Mouse (Mus musculus) cerebellum, adult 2 months (tissue): ENCODE measurements at regions not wholly inside any gene's neighbourhood (a gene's known extent, or its start where the extent isn't known, plus 50 kb on each side); places are given as distances from the start of the nearest gene placed in this dataset.

Experiments used
- CTCF ChIP-seq: fragments of 200-500 bp; IDR thresholded peaks from 2 replicates; pipeline ENCODE4 v1.5.1; 2011; ENCODE audit warnings: low read depth, mild to moderate bottlenecking, control low read depth, low read length, moderate library complexity, borderline replicate concordance; ENCODE audit not compliant: insufficient read depth
- POLR2A ChIP-seq: fragments of 200-500 bp; IDR thresholded peaks from 2 replicates; pipeline ENCODE4 v1.6.1; 2011; ENCODE audit warnings: low read length, control low read depth, borderline replicate concordance; ENCODE audit not compliant: insufficient read depth

DNA sequence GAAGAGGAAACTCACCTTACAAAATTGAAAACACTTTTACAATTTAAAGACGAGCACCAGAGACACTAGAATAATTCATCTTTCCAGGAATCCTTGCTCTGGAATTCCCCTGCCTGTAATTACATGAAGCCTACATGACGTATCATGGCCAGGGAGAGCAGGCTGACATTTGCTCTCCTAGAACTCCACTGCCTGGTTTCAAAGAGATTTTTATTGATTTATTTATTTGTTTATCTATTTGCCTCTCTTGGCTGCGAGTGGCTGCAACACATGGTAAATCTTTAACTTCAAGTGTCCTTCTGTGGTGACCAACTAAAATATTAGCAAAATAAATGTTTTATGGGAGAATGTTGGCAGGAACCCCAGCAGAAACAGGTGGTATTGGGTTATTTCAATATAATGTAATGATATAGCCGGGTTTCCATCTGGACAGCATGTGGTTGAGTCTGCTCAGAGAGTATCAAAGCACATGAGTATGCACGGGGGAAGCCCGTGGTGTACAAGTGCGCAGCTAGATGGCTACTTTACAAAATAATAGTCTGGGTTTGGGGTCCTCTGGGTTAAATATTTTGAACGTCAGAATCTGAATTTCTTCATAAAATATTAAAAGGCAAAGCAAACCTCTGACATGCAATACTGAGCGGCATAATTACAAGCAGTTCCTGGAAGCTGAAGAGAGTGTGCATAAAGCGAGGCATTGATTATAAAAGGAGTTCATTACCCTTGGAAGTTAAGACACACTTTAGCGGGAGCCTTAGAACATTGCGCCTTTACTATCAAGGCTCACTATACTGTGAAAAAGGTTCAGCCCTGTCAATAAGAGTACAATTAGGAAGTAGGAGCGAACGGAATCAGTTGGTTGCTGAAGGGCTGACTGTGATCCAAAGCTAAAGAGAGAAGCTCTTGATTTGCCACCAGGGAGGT lies 244.0 kb downstream of the C1d start:
- TF ChIP-seq CTCF (no peak), POLR2A (no peak)
